Mouse (Mus musculus): ENCODE measurements around the gene Tspyl3. TPM values are rescaled to one million over a fixed set of nuclear protein-coding genes. Genes with fewer than 3 reads are reported as not detected.

Tspyl3 gene
- polyA plus RNA-seq, 1 experiment from 2014 or later: 40.0 TPM

- Histone ChIP-seq H3K27me3 (replicated peaks; ENCODE audit: control insufficient read depth, insufficient read depth, low read length) (no peaks in the 10 kb centered on the region), H3K27ac (ENCODE audit: low read length) (no peak overlapping the region), H3K36me3 (ENCODE audit: control insufficient read depth, insufficient read depth) (0 out of 2 replicates have a peak, but pooled peaks cover 5% of the 10 kb centered on the region), H3K9ac (replicated peaks; ENCODE audit: low read depth, low read length) (no peak overlapping the region), H3K4me1 (replicated peaks; ENCODE audit: control insufficient read depth, insufficient read depth, low read length) (no peaks in the 10 kb centered on the region), H3K4me3 (replicated peaks; ENCODE audit: low read length) (no peak overlapping the region), H3K4me2 (ENCODE audit: low read length) (no peak overlapping the region), H3K9me3 (ENCODE audit: control insufficient read depth, low read length) (no peaks in the 10 kb centered on the region)
- 90% methylated on average over 2 of the region's 2 CpGs for WGBS
- no peak for ATAC-seq
Measured at GRCm38 (mm10) chr2:153256604-153257003, 31.4 kb upstream of the Tspyl3 start.

- Histone ChIP-seq H3K9me3 (ENCODE audit: control insufficient read depth, low read length) (no peaks in the 10 kb centered on the region), H3K36me3 (ENCODE audit: control insufficient read depth, insufficient read depth) (peaks cover 4% of the 10 kb centered on the region; the same call in 1 of the 2 replicates), H3K4me2 (ENCODE audit: low read length) (no peak overlapping the region), H3K4me3 (replicated peaks; ENCODE audit: low read length) (no peak overlapping the region), H3K27me3 (replicated peaks; ENCODE audit: control insufficient read depth, insufficient read depth, low read length) (no peaks in the 10 kb centered on the region), H3K4me1 (replicated peaks; ENCODE audit: control insufficient read depth, insufficient read depth, low read length) (no peaks in the 10 kb centered on the region), H3K27ac (ENCODE audit: low read length) (no peak overlapping the region), H3K9ac (replicated peaks; ENCODE audit: low read depth, low read length) (no peak overlapping the region)
- ATAC-seq: no peak
- WGBS: 89% methylated on average over 5 of the region's 5 CpGs
Measured at GRCm38 (mm10) chr2:153249751-153250150, 24.5 kb upstream of the Tspyl3 start.

GRCm38 (mm10) chr2:153242156-153242555, 16.9 kb upstream of the Tspyl3 start:
- 62% methylated on average over 6 of the region's 6 CpGs for WGBS
- ATAC-seq: no peak
- Histone ChIP-seq H3K4me1 (replicated peaks; ENCODE audit: control insufficient read depth, insufficient read depth, low read length) (peaks cover 27% of the 10 kb centered on the region), H3K4me2 (ENCODE audit: low read length) (peak overlapping the region; percentile 68), H3K27me3 (replicated peaks; ENCODE audit: control insufficient read depth, insufficient read depth, low read length) (no peaks in the 10 kb centered on the region), H3K9ac (replicated peaks; ENCODE audit: low read depth, low read length) (peak overlapping the region; percentile 98), H3K27ac (ENCODE audit: low read length) (no peak overlapping the region), H3K9me3 (ENCODE audit: control insufficient read depth, low read length) (no peaks in the 10 kb centered on the region), H3K4me3 (replicated peaks; ENCODE audit: low read length) (peak overlapping the region; percentile 72), H3K36me3 (ENCODE audit: control insufficient read depth, insufficient read depth) (0 out of 2 replicates have a peak, but pooled peaks cover 4% of the 10 kb centered on the region)

GRCm38 (mm10) chr2:153241250-153242014, 16.2 kb upstream of the Tspyl3 start, which contains the start of the genes Plagl2 and Pofut1:
Gene Plagl2 (minus strand): TSS chr2:153241426.
Gene Pofut1 (plus strand): TSS chr2:153241533.
- Histone ChIP-seq H3K36me3 (ENCODE audit: control insufficient read depth, insufficient read depth) (0 out of 2 replicates have a peak, but pooled peaks cover 4% of the 10 kb centered on the region), H3K4me1 (replicated peaks; ENCODE audit: control insufficient read depth, insufficient read depth, low read length) (peaks cover 27% of the 10 kb centered on the region), H3K27me3 (replicated peaks; ENCODE audit: control insufficient read depth, insufficient read depth, low read length) (no peaks in the 10 kb centered on the region), H3K9me3 (ENCODE audit: control insufficient read depth, low read length) (no peaks in the 10 kb centered on the region), H3K9ac (replicated peaks; ENCODE audit: low read depth, low read length) (peak within 1 kb of the TSS; percentile 98), H3K4me2 (ENCODE audit: low read length) (peak within 1 kb of the TSS; percentile 83), H3K27ac (ENCODE audit: low read length) (peak within 1 kb of the TSS; percentile 87), H3K4me3 (replicated peaks; ENCODE audit: low read length) (peak within 1 kb of the TSS; percentile 72)
- under 1% methylated on average over 52 of the region's 72 CpGs for WGBS
- peak; percentile 99 for ATAC-seq

- Histone ChIP-seq H3K9me3 (ENCODE audit: control insufficient read depth, low read length) (no peaks in the 10 kb centered on the region), H3K9ac (replicated peaks; ENCODE audit: low read depth, low read length) (peak overlapping the region; percentile 98), H3K4me1 (replicated peaks; ENCODE audit: control insufficient read depth, insufficient read depth, low read length) (peaks cover 27% of the 10 kb centered on the region), H3K36me3 (ENCODE audit: control insufficient read depth, insufficient read depth) (0 out of 2 replicates have a peak, but pooled peaks cover 4% of the 10 kb centered on the region), H3K4me2 (ENCODE audit: low read length) (peak overlapping the region; percentile 83), H3K27ac (ENCODE audit: low read length) (peak overlapping the region; percentile 87), H3K27me3 (replicated peaks; ENCODE audit: control insufficient read depth, insufficient read depth, low read length) (no peaks in the 10 kb centered on the region), H3K4me3 (replicated peaks; ENCODE audit: low read length) (peak overlapping the region; percentile 72)
- under 1% methylated on average over 33 of the region's 33 CpGs for WGBS
- peak; percentile 75 for ATAC-seq
Measured at GRCm38 (mm10) chr2:153240701-153241235, 15.5 kb upstream of the Tspyl3 start.

- peak overlapping the region; percentile 83 for H3K4me2 ChIP-seq (ENCODE audit: low read length)
- H3K9ac ChIP-seq (replicated peaks; ENCODE audit: low read depth, low read length): peak overlapping the region; percentile 98
- no peaks in the 10 kb centered on the region for H3K27me3 ChIP-seq (replicated peaks; ENCODE audit: control insufficient read depth, insufficient read depth, low read length)
- no peaks in the 10 kb centered on the region for H3K9me3 ChIP-seq (ENCODE audit: control insufficient read depth, low read length)
- no peak overlapping the region; the same call in 1 of the 2 replicates for H3K27ac ChIP-seq (ENCODE audit: low read length)
- peaks cover 10% of the 10 kb centered on the region; the same call in 1 of the 2 replicates for H3K36me3 ChIP-seq (ENCODE audit: control insufficient read depth, insufficient read depth)
- ATAC-seq: no peak
- peak overlapping the region; percentile 72 for H3K4me3 ChIP-seq (replicated peaks; ENCODE audit: low read length)
- H3K4me1 ChIP-seq (replicated peaks; ENCODE audit: control insufficient read depth, insufficient read depth, low read length): peaks cover 27% of the 10 kb centered on the region
- WGBS: 0% methylated on average over 16 of the region's 22 CpGs
Measured at GRCm38 (mm10) chr2:153239860-153240480, 14.7 kb upstream of the Tspyl3 start.

- Histone ChIP-seq H3K27me3 (replicated peaks; ENCODE audit: control insufficient read depth, insufficient read depth, low read length) (no peaks in the 10 kb centered on the region), H3K27ac (ENCODE audit: low read length) (no peak overlapping the region; the same call in 1 of the 2 replicates), H3K36me3 (ENCODE audit: control insufficient read depth, insufficient read depth) (peaks cover 16% of the 10 kb centered on the region), H3K9me3 (ENCODE audit: control insufficient read depth, low read length) (no peaks in the 10 kb centered on the region), H3K4me1 (replicated peaks; ENCODE audit: control insufficient read depth, insufficient read depth, low read length) (peaks cover 27% of the 10 kb centered on the region), H3K4me3 (replicated peaks; ENCODE audit: low read length) (peak overlapping the region; percentile 72), H3K4me2 (ENCODE audit: low read length) (peak overlapping the region; percentile 83), H3K9ac (replicated peaks; ENCODE audit: low read depth, low read length) (peak overlapping the region; percentile 98)
- 34% methylated on average over 7 of the region's 7 CpGs for WGBS
- no peak for ATAC-seq
Measured at GRCm38 (mm10) chr2:153239021-153239859, 14.0 kb upstream of the Tspyl3 start.

- Histone ChIP-seq H3K4me1 (replicated peaks; ENCODE audit: control insufficient read depth, insufficient read depth, low read length) (peaks cover 27% of the 10 kb centered on the region), H3K4me2 (ENCODE audit: low read length) (no peak overlapping the region)
Measured at GRCm38 (mm10) chr2:153238406-153238805, 13.2 kb upstream of the Tspyl3 start.

More at GRCm38 (mm10) chr2:153238406-153238805, 13.2 kb upstream of the Tspyl3 start:
- Histone ChIP-seq H3K36me3 (ENCODE audit: control insufficient read depth, insufficient read depth) (peaks cover 21% of the 10 kb centered on the region), H3K9ac (replicated peaks; ENCODE audit: low read depth, low read length) (no peak overlapping the region), H3K4me3 (replicated peaks; ENCODE audit: low read length) (no peak overlapping the region), H3K27ac (ENCODE audit: low read length) (no peak overlapping the region), H3K27me3 (replicated peaks; ENCODE audit: control insufficient read depth, insufficient read depth, low read length) (no peaks in the 10 kb centered on the region), H3K9me3 (ENCODE audit: control insufficient read depth, low read length) (no peaks in the 10 kb centered on the region)
- WGBS: 57% methylated on average over 2 of the region's 2 CpGs
- ATAC-seq: no peak
